Comparison of ENCODE assay signal across 9 mouse cellular contexts in the genomic region with DNA sequence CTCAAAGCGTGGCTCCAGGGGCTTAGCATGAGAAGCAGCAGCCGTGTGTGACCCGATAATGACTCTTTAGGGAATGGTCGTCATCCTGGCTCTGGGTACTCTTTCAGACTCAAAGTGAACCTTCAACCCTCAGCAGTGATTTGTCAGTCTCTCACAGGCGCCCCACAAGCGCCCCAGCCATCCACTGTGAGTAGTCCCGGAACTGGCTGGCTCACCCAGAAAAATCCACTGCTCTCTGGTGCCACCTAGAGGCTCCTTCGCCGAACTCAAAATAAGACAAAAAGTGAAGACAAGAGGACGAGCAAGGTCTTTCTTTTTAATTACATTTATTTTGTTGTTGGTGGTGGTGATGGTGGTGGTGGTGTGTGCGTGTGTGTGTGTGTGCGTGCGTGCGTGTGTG. TPM values are rescaled to one million over a fixed set of nuclear protein-coding genes. Genes with fewer than 3 reads are reported as not detected.
DNase-seq lines count a peak whose midpoint lies in the region; ATAC-seq lines count a peak whose summit lies in the region.
"Had no signal": no experiment of that assay in that cellular context is flagged by ENCODE, and none has a peak within 500 bp of the region (broad histone marks: within the 10 kb centered on the region; RNA-seq: fewer than 3 reads in every experiment).

No protein-coding gene starts in this region.

- peak; percentile 59 for ATAC-seq in erythroid progenitor cell, adult 5-6 weeks (replicated peaks; ENCODE audit: low FRiP score, poor library complexity, severe bottlenecking)
- peak; percentile 63; the same call in 1 of the 2 replicates for ATAC-seq in hindbrain, embryonic 13.5 days (ENCODE audit: low FRiP score)
- no peak for ATAC-seq in monocyte, adult 5-6 weeks (replicated peaks; ENCODE audit: insufficient number of reproducible peaks, low FRiP score, low TSS enrichment, poor library complexity, severe bottlenecking)

- no peaks in the 10 kb centered on the region for H3K36me3 ChIP-seq in hindbrain, embryonic 13.5 days

- no peak overlapping the region for H3K9ac ChIP-seq in hindbrain, embryonic 13.5 days

- H3K4me1 ChIP-seq in hindbrain, embryonic 13.5 days (replicated peaks), result no peaks in the 10 kb centered on the region; the same call in 1 of the 2 replicates

- H3K9me3 ChIP-seq in hindbrain, embryonic 13.5 days, result no peaks in the 10 kb centered on the region

- no peaks in the 10 kb centered on the region for H3K27me3 ChIP-seq in hindbrain, embryonic 13.5 days

- no peak overlapping the region; the same call in 1 of the 2 replicates for H3K27ac ChIP-seq in hindbrain, embryonic 13.5 days

- DNase-seq in MN1 (ENCODE audit: low spot score), result peak; percentile 75
- DNase-seq in brain, adult 2 months (ENCODE audit: low read depth, low spot score), result peak; percentile 79
- peak; percentile 69 to 95 for DNase-seq in layer of hippocampus, postnatal 25 days (ENCODE audit: extremely low spot score in 1 of 2, low spot score in 1 of 2)
- DNase-seq in lung, postnatal 36 days, result peak; percentile 73
- peak; percentile 74 for DNase-seq in right cerebral cortex, adult 18-20 months

- 0 out of 2 replicates have a peak overlapping the region, but pooled peaks have one; percentile 17 for H3K4me2 ChIP-seq in hindbrain, embryonic 13.5 days

- 13% methylated on average over 14 of the region's 14 CpGs for WGBS in hindbrain, embryonic 13.5 days

- no peak overlapping the region for H3K4me3 ChIP-seq in hindbrain, embryonic 13.5 days

RNA-seq across cellular contexts. Expression of gene Rimbp2, which starts 18.0 kb away (rescaled TPM):
- total RNA-seq in erythroid progenitor cell, adult 5-6 weeks (2015; ENCODE audit: low replicate concordance), result 1.3 TPM in 1 of 2 replicates, not detected in the other
- total RNA-seq in erythroid progenitor cell, adult 5-6 weeks (2017; ENCODE audit: low replicate concordance), result not detected in 2 replicates
- polyA plus RNA-seq in hindbrain, embryonic 13.5 days (2015; fragmentation: Nextera tagmentation; extraction: Ambion mirVana), result 4.2 and 5.1 TPM in 2 replicates
- 100 to 1,000 TPM; 118 to 159 TPM for total RNA-seq in layer of hippocampus, postnatal 25 days (2021)
- total RNA-seq in monocyte, adult 5-6 weeks (2017), result not detected in 3 replicates
- polyA plus RNA-seq: liver, embryonic 16.5 days had no signal

RNA-seq across cellular contexts. Expression of gene Stx2, which starts 37.1 kb away (rescaled TPM):
- 224 and 258 TPM in 2 replicates for total RNA-seq in erythroid progenitor cell, adult 5-6 weeks (2015; ENCODE audit: low replicate concordance)
- 312 and 368 TPM in 2 replicates for total RNA-seq in erythroid progenitor cell, adult 5-6 weeks (2017; ENCODE audit: low replicate concordance)
- 18.0 and 21.1 TPM in 2 replicates for polyA plus RNA-seq in hindbrain, embryonic 13.5 days (2015; fragmentation: Nextera tagmentation; extraction: Ambion mirVana)
- 10 to 100 TPM; 24.0 to 34.7 TPM for total RNA-seq in layer of hippocampus, postnatal 25 days (2021)
- total RNA-seq in monocyte, adult 5-6 weeks (2017), result 19.9 to 45.5 TPM (median 22.5 TPM) in 3 replicates

RNA-seq across cellular contexts. Expression of gene Ran, which starts 48.6 kb away (rescaled TPM):
- total RNA-seq in erythroid progenitor cell, adult 5-6 weeks (2015; ENCODE audit: low replicate concordance), result 305 and 343 TPM in 2 replicates
- total RNA-seq in erythroid progenitor cell, adult 5-6 weeks (2017; ENCODE audit: low replicate concordance), result 152 and 197 TPM in 2 replicates
- polyA plus RNA-seq in hindbrain, embryonic 13.5 days (2015; fragmentation: Nextera tagmentation; extraction: Ambion mirVana), result 416 and 421 TPM in 2 replicates
- total RNA-seq in layer of hippocampus, postnatal 25 days (2021), result 100 to 1,000 TPM; 141 to 171 TPM
- total RNA-seq in monocyte, adult 5-6 weeks (2017), result 96.8 to 160 TPM (median 133 TPM) in 3 replicates

Comparison
In these comparisons a context has a peak if more than half of its experiments do, and no peak if none do; other contexts are left out.
1. RNA of gene Rimbp2, which starts 18.0 kb away (total RNA-seq): 118 to 159 TPM in layer of hippocampus, postnatal 25 days; 1.3 TPM in erythroid progenitor cell, adult 5-6 weeks and not detected in monocyte, adult 5-6 weeks; every median in the first group is over 10 times any median in the second.
2. Peak in every context shown above with its lines, with median percentiles within 50 percentile points of each other: DNase-seq.